Mouse (Mus musculus) heart, adult 2 months (tissue): ENCODE data around the gene Bco2.

Experiments used
- CTCF ChIP-seq: fragments of 200-600 bp; IDR thresholded peaks from 2 replicates; pipeline ENCODE4 v1.8.1; 2022; ENCODE audit warnings: antibody characterized with exemption, mild to moderate bottlenecking, moderate library complexity
- EP300 ChIP-seq: fragments of 200-500 bp; IDR thresholded peaks from 2 replicates; pipeline ENCODE4 v1.6.1; 2011; ENCODE audit warnings: low read depth, low read length, control low read depth; ENCODE audit not compliant: insufficient read depth
- POLR2A ChIP-seq: fragments of 200-500 bp; IDR thresholded peaks from 2 replicates; pipeline ENCODE4 v1.6.1; 2011; ENCODE audit warnings: mild to moderate bottlenecking, low read depth, low read length, control low read depth; ENCODE audit not compliant: insufficient read depth

DNA sequence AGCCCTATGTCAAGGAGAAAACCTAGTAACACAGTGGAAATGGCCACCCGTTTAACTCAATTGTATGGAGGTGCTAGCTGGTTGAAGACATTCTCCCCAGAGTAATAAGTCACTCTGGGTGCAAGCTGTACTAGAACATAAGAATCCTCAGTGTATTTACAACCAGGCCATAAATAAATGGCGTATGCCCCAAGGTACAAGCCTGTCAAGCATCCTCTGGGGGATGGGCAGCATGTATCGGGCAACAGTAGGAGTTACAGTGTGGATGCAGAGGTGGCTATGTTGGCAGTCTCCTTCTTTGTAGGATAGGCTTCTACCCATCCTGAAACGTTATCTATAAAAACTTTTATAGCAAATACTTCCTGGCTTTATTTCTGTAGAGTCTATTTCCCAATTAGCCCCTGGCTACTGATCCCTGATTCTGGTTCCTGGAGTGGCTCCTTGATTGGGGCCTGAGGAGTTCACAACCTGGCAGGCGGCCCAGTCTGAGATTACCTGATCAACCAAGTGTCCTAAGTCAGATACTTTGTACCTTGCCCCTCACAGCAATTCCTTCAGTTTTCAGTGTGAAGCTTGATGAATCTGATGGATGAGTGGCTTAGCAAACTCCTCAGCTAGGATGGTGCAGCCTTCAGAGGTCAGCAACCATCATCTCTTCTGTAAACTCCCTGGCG, 30.3 kb upstream of the Bco2 start:
- TF ChIP-seq CTCF (no peak), POLR2A (no peak), EP300 (no peak)
